Comparison of ENCODE assay signal across 10 mouse cellular contexts in genomic region chr12:84862136-84862910, GRCm38 (mm10). TPM values are rescaled to one million over a fixed set of nuclear protein-coding genes. Genes with fewer than 3 reads are reported as not detected.
A peak's percentile ranks its signal among the peaks of the same experiment; 100 is the strongest.
DNase-seq lines count a peak whose midpoint lies in the region; ATAC-seq lines count a peak whose summit lies in the region.
"Had no signal": no experiment of that assay in that cellular context is flagged by ENCODE, and none has a peak within 500 bp of the region (broad histone marks: within the 10 kb centered on the region; RNA-seq: fewer than 3 reads in every experiment).

No protein-coding gene starts in this region.

- peak; percentile 20 for DNase-seq in R1 (ENCODE audit: low read depth, low spot score)
- peak; percentile 40 to 50 for DNase-seq in layer of hippocampus, postnatal 10 days (ENCODE audit: low spot score in 2 of 2)
- no peak for DNase-seq in liver, embryonic 11.5 days (ENCODE audit: low spot score)
- no peak for DNase-seq in T-cell, adult 2 months (ENCODE audit: low spot score)

- WGBS in intestine, embryonic 15.5 days: 78% methylated on average over 14 of the region's 14 CpGs
- 77% methylated on average over 14 of the region's 14 CpGs for WGBS in intestine, embryonic 16.5 days
- WGBS in embryonic facial prominence, embryonic 15.5 days: 70% methylated on average over 14 of the region's 14 CpGs
- WGBS in hindbrain, embryonic 16.5 days: 84% methylated on average over 14 of the region's 14 CpGs
- WGBS in liver, embryonic 11.5 days: 86% methylated on average over 14 of the region's 14 CpGs

- no peaks in the 10 kb centered on the region for H3K9me3 ChIP-seq in intestine, embryonic 15.5 days
- no peaks in the 10 kb centered on the region for H3K9me3 ChIP-seq in intestine, embryonic 16.5 days (ENCODE audit: control insufficient read depth, low read length)
- no peaks in the 10 kb centered on the region for H3K9me3 ChIP-seq in embryonic facial prominence, embryonic 15.5 days (replicated peaks)
- H3K9me3 ChIP-seq in hindbrain, embryonic 16.5 days (ENCODE audit: control insufficient read depth, low read length): no peaks in the 10 kb centered on the region
- no peaks in the 10 kb centered on the region for H3K9me3 ChIP-seq in liver, embryonic 11.5 days (ENCODE audit: control insufficient read depth, low read length)
- H3K9me3 ChIP-seq: kidney, embryonic 15.5 days; lung, embryonic 15.5 days had no signal

- H3K36me3 ChIP-seq in intestine, embryonic 15.5 days: no peaks in the 10 kb centered on the region
- no peaks in the 10 kb centered on the region for H3K36me3 ChIP-seq in intestine, embryonic 16.5 days (ENCODE audit: control insufficient read depth, insufficient read depth, low read length)
- H3K36me3 ChIP-seq in embryonic facial prominence, embryonic 15.5 days: no peaks in the 10 kb centered on the region
- no peaks in the 10 kb centered on the region for H3K36me3 ChIP-seq in hindbrain, embryonic 16.5 days (ENCODE audit: control insufficient read depth, insufficient read depth, low read length)
- no peaks in the 10 kb centered on the region for H3K36me3 ChIP-seq in liver, embryonic 11.5 days (ENCODE audit: control insufficient read depth, insufficient read depth, low read length)
- H3K36me3 ChIP-seq: kidney, embryonic 15.5 days; lung, embryonic 15.5 days had no signal

- peaks cover 12% of the 10 kb centered on the region; the same call in 1 of the 2 replicates for H3K4me1 ChIP-seq in intestine, embryonic 15.5 days (replicated peaks)
- H3K4me1 ChIP-seq in intestine, embryonic 16.5 days (ENCODE audit: control insufficient read depth, insufficient read depth, low read length): peaks cover 10% of the 10 kb centered on the region
- peaks cover 29% of the 10 kb centered on the region for H3K4me1 ChIP-seq in embryonic facial prominence, embryonic 15.5 days
- H3K4me1 ChIP-seq in hindbrain, embryonic 16.5 days (ENCODE audit: control insufficient read depth, insufficient read depth, low read depth, low read length): no peaks in the 10 kb centered on the region
- no peaks in the 10 kb centered on the region for H3K4me1 ChIP-seq in liver, embryonic 11.5 days (replicated peaks; ENCODE audit: control insufficient read depth, insufficient read depth, low read length)

- H3K27me3 ChIP-seq in intestine, embryonic 15.5 days (replicated peaks): no peaks in the 10 kb centered on the region
- no peaks in the 10 kb centered on the region for H3K27me3 ChIP-seq in intestine, embryonic 16.5 days (replicated peaks; ENCODE audit: control insufficient read depth, insufficient read depth, low read length)
- H3K27me3 ChIP-seq in embryonic facial prominence, embryonic 15.5 days: no peaks in the 10 kb centered on the region
- no peaks in the 10 kb centered on the region for H3K27me3 ChIP-seq in hindbrain, embryonic 16.5 days (replicated peaks; ENCODE audit: control insufficient read depth, insufficient read depth, low read length)
- no peaks in the 10 kb centered on the region for H3K27me3 ChIP-seq in liver, embryonic 11.5 days (replicated peaks; ENCODE audit: control insufficient read depth, insufficient read depth, low read length)
- H3K27me3 ChIP-seq: kidney, embryonic 15.5 days; lung, embryonic 15.5 days had no signal

- H3K4me3 ChIP-seq in intestine, embryonic 15.5 days (replicated peaks): no peak overlapping the region
- H3K4me3 ChIP-seq in intestine, embryonic 16.5 days (ENCODE audit: low read length): no peak overlapping the region
- no peak overlapping the region for H3K4me3 ChIP-seq in embryonic facial prominence, embryonic 15.5 days (replicated peaks)
- no peak overlapping the region for H3K4me3 ChIP-seq in hindbrain, embryonic 16.5 days (ENCODE audit: low read length)
- no peak overlapping the region for H3K4me3 ChIP-seq in liver, embryonic 11.5 days (ENCODE audit: low read depth, low read length)
- H3K4me3 ChIP-seq: kidney, embryonic 15.5 days; lung, embryonic 15.5 days had no signal

- no peak overlapping the region for H3K9ac ChIP-seq in intestine, embryonic 15.5 days
- no peak overlapping the region for H3K9ac ChIP-seq in intestine, embryonic 16.5 days (ENCODE audit: low read depth, low read length)
- no peak overlapping the region for H3K9ac ChIP-seq in embryonic facial prominence, embryonic 15.5 days
- no peak overlapping the region for H3K9ac ChIP-seq in hindbrain, embryonic 16.5 days (ENCODE audit: low read depth, low read length)
- H3K9ac ChIP-seq in liver, embryonic 11.5 days (ENCODE audit: low read depth, low read length): no peak overlapping the region
- H3K9ac ChIP-seq: kidney, embryonic 15.5 days; lung, embryonic 15.5 days had no signal

- H3K27ac ChIP-seq in intestine, embryonic 15.5 days: no peak overlapping the region
- no peak overlapping the region for H3K27ac ChIP-seq in intestine, embryonic 16.5 days (ENCODE audit: low read length)
- H3K27ac ChIP-seq in embryonic facial prominence, embryonic 15.5 days (replicated peaks): peak overlapping the region; percentile 34; the same call in 1 of the 2 replicates
- no peak overlapping the region for H3K27ac ChIP-seq in hindbrain, embryonic 16.5 days (ENCODE audit: low read depth, low read length)
- H3K27ac ChIP-seq in liver, embryonic 11.5 days (ENCODE audit: low read depth, low read length): no peak overlapping the region
- H3K27ac ChIP-seq: kidney, embryonic 15.5 days; lung, embryonic 15.5 days had no signal

- H3K4me2 ChIP-seq in intestine, embryonic 15.5 days (replicated peaks): no peak overlapping the region
- H3K4me2 ChIP-seq in intestine, embryonic 16.5 days (ENCODE audit: low read depth, low read length): no peak overlapping the region
- no peak overlapping the region for H3K4me2 ChIP-seq in embryonic facial prominence, embryonic 15.5 days (replicated peaks)
- H3K4me2 ChIP-seq in hindbrain, embryonic 16.5 days (ENCODE audit: low read length): no peak overlapping the region
- no peak overlapping the region for H3K4me2 ChIP-seq in liver, embryonic 11.5 days
- H3K4me2 ChIP-seq: kidney, embryonic 15.5 days; lung, embryonic 15.5 days had no signal

- 0 out of 2 replicates have a peak, but pooled peaks have one; percentile 38 for ATAC-seq in intestine, embryonic 15.5 days
- no peak for ATAC-seq in intestine, embryonic 16.5 days
- peak; percentile 21; the same call in 1 of the 2 replicates for ATAC-seq in embryonic facial prominence, embryonic 15.5 days (ENCODE audit: insufficient number of reproducible peaks, low FRiP score, low TSS enrichment, low read depth)
- no peak for ATAC-seq in hindbrain, embryonic 16.5 days
- ATAC-seq in liver, embryonic 11.5 days (replicated peaks; ENCODE audit: low FRiP score): no peak

RNA-seq across cellular contexts. Expression of gene Ltbp2, which starts 14.0 kb away (rescaled TPM):
- 0.75 and 1.6 TPM in 2 replicates for polyA plus RNA-seq in intestine, embryonic 15.5 days (2015; fragmentation: Nextera tagmentation; extraction: Ambion mirVana)
- 0.83 and 1.9 TPM in 2 replicates for polyA plus RNA-seq in intestine, embryonic 16.5 days (2015; fragmentation: Nextera tagmentation; extraction: Ambion mirVana)
- polyA plus RNA-seq in embryonic facial prominence, embryonic 15.5 days (2015; fragmentation: Nextera tagmentation; extraction: Ambion mirVana): 11.9 and 12.0 TPM in 2 replicates
- 1 to 10 TPM; 1.3 TPM for total RNA-seq in layer of hippocampus, postnatal 10 days (2021)
- polyA plus RNA-seq in hindbrain, embryonic 16.5 days (2015; fragmentation: Nextera tagmentation; extraction: Ambion mirVana): 0.20 and 0.31 TPM in 2 replicates
- 0.16 and 0.29 TPM in 2 replicates for polyA plus RNA-seq in liver, embryonic 11.5 days (2014; fragmentation: Nextera tagmentation; extraction: Ambion mirVana)

Comparison
In these comparisons a context has a peak if more than half of its experiments do, and no peak if none do; other contexts are left out.
1. ATAC-seq: peak in intestine, embryonic 15.5 days (single experiment) and embryonic facial prominence, embryonic 15.5 days (single experiment); none in intestine, embryonic 16.5 days (single experiment), hindbrain, embryonic 16.5 days (single experiment) and liver, embryonic 11.5 days (single experiment).
2. DNase-seq: peak in R1 (single experiment) and layer of hippocampus, postnatal 10 days (2 of 2); none in liver, embryonic 11.5 days (single experiment) and T-cell, adult 2 months (single experiment).